Mouse (Mus musculus): ENCODE data around the gene Prss37.

Prss37 gene

GRCm38 (mm10) chr6:40519408-40519807 is at the start of gene Prss37:
Gene Prss37, minus strand, starts transcription at chr6:40519508.
- no peak for DNase-seq (ENCODE audit: low spot score in 2 of 2)

- no peak for DNase-seq (ENCODE audit: low spot score in 2 of 2)
Observed at GRCm38 (mm10) chr6:40554950-40555349, 35.6 kb upstream of the Prss37 start, which contains the start of gene Olfr461. Gene Olfr461, minus strand, starts transcription at chr6:40555050.

GRCm38 (mm10) chr6:40544690-40545089 is 25.4 kb upstream of the Prss37 start:
- DNase-seq (ENCODE audit: low spot score in 2 of 2), result no peak

- DNase-seq (ENCODE audit: low spot score in 2 of 2), result no peak
Observed at GRCm38 (mm10) chr6:40493229-40493628, 26.1 kb downstream of the Prss37 start, which contains the start of gene Tas2r108. Gene Tas2r108, plus strand, starts transcription at chr6:40493529.

- DNase-seq (ENCODE audit: low spot score in 2 of 2), result no peak
Observed at GRCm38 (mm10) chr6:40490933-40491332, 28.4 kb downstream of the Prss37 start, which contains the start of gene Tas2r137. Gene Tas2r137, plus strand, starts transcription at chr6:40491233.

- DNase-seq (ENCODE audit: low spot score in 2 of 2), result peak; percentile 3 to 12
Observed at GRCm38 (mm10) chr6:40482318-40482717, 37.0 kb downstream of the Prss37 start.

GRCm38 (mm10) chr6:40479705-40480104 is 39.6 kb downstream of the Prss37 start:
- no peak for DNase-seq (ENCODE audit: low spot score in 2 of 2)

GRCm38 (mm10) chr6:40476132-40476531 is 43.2 kb downstream of the Prss37 start:
- DNase-seq (ENCODE audit: low spot score in 2 of 2), result no peak

- DNase-seq (ENCODE audit: low spot score in 2 of 2), result no peak
Observed at GRCm38 (mm10) chr6:40471720-40472010, 47.6 kb downstream of the Prss37 start.

GRCm38 (mm10) chr6:40470916-40471719 is 48.2 kb downstream of the Prss37 start, which contains the start of gene Ssbp1:
Gene Ssbp1, plus strand, starts transcription at chr6:40471352.
- DNase-seq (ENCODE audit: low spot score in 2 of 2), result peak; percentile 91 to 93

- DNase-seq (ENCODE audit: low spot score in 2 of 2), result no peak
Observed at GRCm38 (mm10) chr6:40465710-40466109, 53.6 kb downstream of the Prss37 start.

Data from frontal cortex, postnatal 36 days (tissue).